Mouse (Mus musculus) mesoderm, embryonic 11.5 days (tissue): ENCODE data around the gene Maoa.

ENCODE experiments used
- DNase-seq: peaks from one replicate; pipeline ENCODE4 v3.0.0-alpha.2; 2012; ENCODE audit warnings: low read depth, low spot score

The Maoa gene

GRCm38 (mm10) chrX:16619034-16619929, at the start of gene Maoa:
Maoa (plus strand) TSS chrX:16619698.
- DNase-seq = peak; percentile 84

GRCm38 (mm10) chrX:16618225-16619033, 1.1 kb upstream of the Maoa start:
- DNase-seq = peak; percentile 89

- peak; percentile 9 for DNase-seq
Observed at GRCm38 (mm10) chrX:16656511-16656910, 37.0 kb downstream of the Maoa start.

- no peak for DNase-seq
Observed at GRCm38 (mm10) chrX:16706094-16706493, 86.6 kb downstream of the Maoa start.

- DNase-seq = no peak
Observed at GRCm38 (mm10) chrX:16714033-16714432, 94.5 kb downstream of the Maoa start.
